Mouse (Mus musculus) liver, embryonic 16.5 days (tissue): ENCODE data around the gene Golga4. TPM values are rescaled to one million over a fixed set of nuclear protein-coding genes. Genes with fewer than 3 reads are reported as not detected.
A peak's percentile ranks its signal among the peaks of the same experiment; 100 is the strongest.

Experiments used
- ATAC-seq: fragments of 200-750 bp; cut with Nextera tagmentation; 2 replicates; pipeline ENCODE4 v1.8.0; 2017; ENCODE audit warnings: low read depth, mild to moderate bottlenecking, moderate number of reproducible peaks, moderate library complexity
- H3K27ac ChIP-seq: fragments of 300-500 bp; sonication (generic); 2 replicates; pipeline ENCODE4 v1.5.1; 2014; ENCODE audit warnings: mild to moderate bottlenecking, low read length
- H3K27me3 ChIP-seq: fragments of 300-500 bp; sonication (generic); 2 replicates; pipeline ENCODE4 v1.6.1; 2014; ENCODE audit warnings: low read depth, low read length, mixed read lengths; ENCODE audit not compliant: control insufficient read depth, insufficient read depth
- H3K36me3 ChIP-seq: fragments of 300-500 bp; sonication (generic); 2 replicates; pipeline ENCODE4 v1.6.1; 2014; ENCODE audit warnings: mild to moderate bottlenecking; ENCODE audit not compliant: control insufficient read depth, insufficient read depth
- H3K4me1 ChIP-seq: fragments of 300-500 bp; sonication (generic); 2 replicates; pipeline ENCODE4 v1.6.1; 2014; ENCODE audit warnings: low read depth, low read length, mixed read lengths; ENCODE audit not compliant: control insufficient read depth
- H3K4me2 ChIP-seq: fragments of 300-500 bp; sonication (generic); 2 replicates; pipeline ENCODE4 v1.6.1; 2014; ENCODE audit warnings: low read depth, low read length, mixed read lengths
- H3K4me3 ChIP-seq: fragments of 300-500 bp; sonication (generic); 2 replicates; pipeline ENCODE4 v1.5.1; 2014; ENCODE audit warnings: low read depth, mild to moderate bottlenecking, low read length
- H3K9ac ChIP-seq: fragments of 300-500 bp; sonication (generic); 2 replicates; pipeline ENCODE4 v1.6.1; 2014; ENCODE audit warnings: low read depth, low read length
- H3K9me3 ChIP-seq: fragments of 300-500 bp; sonication (generic); replicated peaks from 2 replicates; pipeline ENCODE4 v1.6.1; 2016; ENCODE audit warnings: low read length; ENCODE audit not compliant: control insufficient read depth
- WGBS: fragments of 180-500 bp; shearing (Covaris S2); extraction: QIAGEN DNeasy Blood & Tissue Kit; methylation state at CpG from one replicate; pipeline ENCODE4 v1.1.7; 2014; ENCODE audit not compliant: insufficient replicate concordance; 5-methylcytosine and 5-hydroxymethylcytosine counted together
- polyA plus RNA-seq: library from polyadenylated mRNA; unstranded; fragments of >200 nt; fragmentation: Nextera tagmentation; extraction: Ambion mirVana; gene quantifications from 2 replicates; pipeline ENCODE4 v1.2.1, GENCODE M21; 2015

Gene Golga4
- polyA plus RNA-seq, 1 experiment from 2014 or later: 13.7 TPM

GRCm38 (mm10) chr9:118487096-118487395 lies 19.0 kb upstream of the Golga4 start:
- Histone ChIP-seq H3K4me2 (no peak overlapping the region), H3K27me3 (peaks cover 83% of the 10 kb centered on the region), H3K27ac (no peak overlapping the region), H3K9me3 (no peaks in the 10 kb centered on the region), H3K4me1 (no peaks in the 10 kb centered on the region; the same call in 1 of the 2 replicates), H3K9ac (no peak overlapping the region), H3K4me3 (no peak overlapping the region), H3K36me3 (no peaks in the 10 kb centered on the region)
- WGBS: 3% methylated on average over 9 of the region's 9 CpGs
- ATAC-seq: no peak

- Histone ChIP-seq H3K9me3 (no peaks in the 10 kb centered on the region), H3K4me3 (peak overlapping the region; percentile 44), H3K4me1 (no peaks in the 10 kb centered on the region; the same call in 1 of the 2 replicates), H3K36me3 (no peaks in the 10 kb centered on the region), H3K9ac (no peak overlapping the region), H3K4me2 (peak overlapping the region; percentile 56), H3K27ac (no peak overlapping the region), H3K27me3 (peaks cover 78% of the 10 kb centered on the region)
- WGBS: under 1% methylated on average over 22 of the region's 22 CpGs
- no peak for ATAC-seq
These were observed 18.4 kb upstream of the Golga4 start for GRCm38 (mm10) chr9:118487636-118488035.

- no peak for ATAC-seq
- 1% methylated on average over 28 of the region's 28 CpGs for WGBS
- Histone ChIP-seq H3K4me2 (peak overlapping the region; percentile 56), H3K4me1 (no peaks in the 10 kb centered on the region; the same call in 1 of the 2 replicates), H3K27ac (no peak overlapping the region), H3K4me3 (peak overlapping the region; percentile 44), H3K27me3 (peaks cover 73% of the 10 kb centered on the region), H3K9ac (no peak overlapping the region), H3K36me3 (no peaks in the 10 kb centered on the region), H3K9me3 (no peaks in the 10 kb centered on the region)
These were observed 17.8 kb upstream of the Golga4 start for GRCm38 (mm10) chr9:118488138-118488895.

- peaks cover 66% of the 10 kb centered on the region for H3K27me3 ChIP-seq
- ATAC-seq: no peak
- H3K36me3 ChIP-seq: no peaks in the 10 kb centered on the region
- no peak overlapping the region for H3K27ac ChIP-seq
- under 1% methylated on average over 20 of the region's 20 CpGs for WGBS
- H3K9me3 ChIP-seq: no peaks in the 10 kb centered on the region
- H3K4me2 ChIP-seq: peak overlapping the region; percentile 56
- H3K4me1 ChIP-seq: no peaks in the 10 kb centered on the region; the same call in 1 of the 2 replicates
- H3K4me3 ChIP-seq: peak overlapping the region; percentile 44
- H3K9ac ChIP-seq: no peak overlapping the region
These were observed 17.0 kb upstream of the Golga4 start for GRCm38 (mm10) chr9:118488896-118489578.

GRCm38 (mm10) chr9:118489579-118490019 lies 16.5 kb upstream of the Golga4 start:
- Histone ChIP-seq H3K9me3 (no peaks in the 10 kb centered on the region), H3K4me3 (peak overlapping the region; percentile 13; the same call in 1 of the 2 replicates), H3K4me2 (peak overlapping the region; percentile 47), H3K9ac (no peak overlapping the region), H3K27ac (no peak overlapping the region), H3K27me3 (peaks cover 60% of the 10 kb centered on the region), H3K4me1 (no peaks in the 10 kb centered on the region; the same call in 1 of the 2 replicates), H3K36me3 (no peaks in the 10 kb centered on the region)
- ATAC-seq: 0 out of 2 replicates have a peak, but pooled peaks have one; percentile 37
- WGBS: under 1% methylated on average over 16 of the region's 16 CpGs

GRCm38 (mm10) chr9:118491195-118491594 lies 14.9 kb upstream of the Golga4 start:
- Histone ChIP-seq H3K4me1 (peaks cover under 1% of the 10 kb centered on the region; the same call in 1 of the 2 replicates), H3K9ac (no peak overlapping the region), H3K27me3 (peaks cover 48% of the 10 kb centered on the region), H3K4me3 (no peak overlapping the region), H3K36me3 (no peaks in the 10 kb centered on the region), H3K27ac (no peak overlapping the region), H3K9me3 (no peaks in the 10 kb centered on the region), H3K4me2 (no peak overlapping the region)
- no peak for ATAC-seq
- WGBS: 50% methylated on average over 4 of the region's 4 CpGs

- H3K4me3 ChIP-seq: no peak overlapping the region
- ATAC-seq: no peak
- no peak overlapping the region for H3K27ac ChIP-seq
- peaks cover 29% of the 10 kb centered on the region for H3K27me3 ChIP-seq
- no peaks in the 10 kb centered on the region for H3K36me3 ChIP-seq
- whole genome bisulfite sequencing: 69% methylated on average over 8 of the region's 8 CpGs
- H3K4me2 ChIP-seq: no peak overlapping the region
- peaks cover 8% of the 10 kb centered on the region for H3K4me1 ChIP-seq
- no peak overlapping the region for H3K9ac ChIP-seq
- H3K9me3 ChIP-seq: no peaks in the 10 kb centered on the region
These were observed 13.0 kb upstream of the Golga4 start for GRCm38 (mm10) chr9:118492932-118493698.

- H3K9me3 ChIP-seq: no peaks in the 10 kb centered on the region
- 76% methylated on average over 5 of the region's 5 CpGs for WGBS
- no peak for ATAC-seq
These were observed 12.0 kb upstream of the Golga4 start for GRCm38 (mm10) chr9:118494106-118494505.

More at GRCm38 (mm10) chr9:118494106-118494505, 12.0 kb upstream of the Golga4 start:
- Histone ChIP-seq H3K4me3 (no peak overlapping the region), H3K27me3 (peaks cover 19% of the 10 kb centered on the region), H3K27ac (no peak overlapping the region), H3K4me2 (no peak overlapping the region), H3K36me3 (no peaks in the 10 kb centered on the region), H3K4me1 (peaks cover 8% of the 10 kb centered on the region), H3K9ac (no peak overlapping the region)
